Mouse (Mus musculus): ENCODE measurements around the gene Zbtb20.

The Zbtb20 gene

GRCm38 (mm10) chr16:42908381-42908780 lies 32.7 kb downstream of the Zbtb20 start:
- in situ Hi-C loops (cut with MboI, MseI): loop anchor here in 1 of 2 experiments (25.0 kb wide), 1 partner anchor 721 kb away; no protein-coding TSS in a partner anchor

- in situ Hi-C loops (cut with MboI, MseI): loop anchor here in 1 of 2 experiments (25.0 kb wide), 1 partner anchor 722 kb away; no protein-coding TSS in a partner anchor
These were observed 33.2 kb downstream of the Zbtb20 start for GRCm38 (mm10) chr16:42908896-42909295.

GRCm38 (mm10) chr16:42910016-42910415 lies 34.3 kb downstream of the Zbtb20 start:
- in situ Hi-C loops (cut with MboI, MseI): loop anchor here in 1 of 2 experiments (5.0 to 25.0 kb wide), 2 partner anchors 73 to 723 kb away; no protein-coding TSS in a partner anchor

- in situ Hi-C loops (cut with MboI, MseI): loop anchor here in 1 of 2 experiments (5.0 to 25.0 kb wide), 2 partner anchors 73 to 723 kb away; no protein-coding TSS in a partner anchor
These were observed 35.0 kb downstream of the Zbtb20 start for GRCm38 (mm10) chr16:42910716-42911115.

GRCm38 (mm10) chr16:42911326-42911725 lies 35.6 kb downstream of the Zbtb20 start:
- in situ Hi-C loops (cut with MboI, MseI): loop anchor here in 1 of 2 experiments (5.0 to 25.0 kb wide), 2 partner anchors 74 to 724 kb away; no protein-coding TSS in a partner anchor

GRCm38 (mm10) chr16:42911815-42912214 lies 36.1 kb downstream of the Zbtb20 start:
- in situ Hi-C loops (cut with MboI, MseI): loop anchor here in 1 of 2 experiments (5.0 to 25.0 kb wide), 2 partner anchors 75 to 725 kb away; no protein-coding TSS in a partner anchor

GRCm38 (mm10) chr16:42913291-42913690 lies 37.6 kb downstream of the Zbtb20 start:
- in situ Hi-C loops (cut with MboI, MseI): loop anchor here in 1 of 2 experiments (5.0 to 25.0 kb wide), 2 partner anchors 76 to 726 kb away; no protein-coding TSS in a partner anchor

GRCm38 (mm10) chr16:42914457-42915085 lies 38.9 kb downstream of the Zbtb20 start:
- in situ Hi-C loops (cut with MboI, MseI): loop anchor here (5.0 to 25.0 kb wide), 2 partner anchors 77 to 727 kb away; no protein-coding TSS in a partner anchor

- in situ Hi-C loops (cut with MboI, MseI): loop anchor here (5.0 to 25.0 kb wide), 2 partner anchors 83 to 733 kb away; no protein-coding TSS in a partner anchor
These were observed 44.5 kb downstream of the Zbtb20 start for GRCm38 (mm10) chr16:42919992-42920760.

- in situ Hi-C loops (cut with MboI, MseI): loop anchor here in 1 of 2 experiments (25.0 kb wide), 1 partner anchor 734 kb away; no protein-coding TSS in a partner anchor
These were observed 45.8 kb downstream of the Zbtb20 start for GRCm38 (mm10) chr16:42921436-42921835.

- in situ Hi-C loops (cut with MboI, MseI): no loop called here
These were observed 62.5 kb downstream of the Zbtb20 start for GRCm38 (mm10) chr16:42938211-42938610.

- in situ Hi-C loops (cut with MboI, MseI): loop anchor here in 1 of 2 experiments (5.0 kb wide), 1 partner anchor 55 kb away; no protein-coding TSS in a partner anchor
These were observed 71.3 kb downstream of the Zbtb20 start for GRCm38 (mm10) chr16:42947016-42947415.

- in situ Hi-C loops (cut with MboI, MseI): loop anchor here in 1 of 2 experiments (10.0 kb wide), 1 partner anchor 1929 kb away; no protein-coding TSS in a partner anchor
These were observed 79.7 kb downstream of the Zbtb20 start for GRCm38 (mm10) chr16:42955401-42955800.

- in situ Hi-C loops (cut with MboI, MseI): no loop called here
These were observed 97.2 kb downstream of the Zbtb20 start for GRCm38 (mm10) chr16:42972872-42973271.

- in situ Hi-C loops (cut with MboI, MseI): no loop called here
These were observed 123.2 kb downstream of the Zbtb20 start for GRCm38 (mm10) chr16:42998896-42999295.

GRCm38 (mm10) chr16:43026351-43026750 lies 150.7 kb downstream of the Zbtb20 start:
- in situ Hi-C loops (cut with MboI, MseI): no loop called here

- in situ Hi-C loops (cut with MboI, MseI): no loop called here
These were observed 153.6 kb downstream of the Zbtb20 start for GRCm38 (mm10) chr16:43029243-43029642.

GRCm38 (mm10) chr16:43035709-43036108 lies 160.0 kb downstream of the Zbtb20 start:
- in situ Hi-C loops (cut with MboI, MseI): no loop called here

GRCm38 (mm10) chr16:43036510-43036909 lies 160.8 kb downstream of the Zbtb20 start:
- in situ Hi-C loops (cut with MboI, MseI): no loop called here

- in situ Hi-C loops (cut with MboI, MseI): no loop called here
These were observed 161.6 kb downstream of the Zbtb20 start for GRCm38 (mm10) chr16:43037320-43037719.

GRCm38 (mm10) chr16:43045611-43046010 lies 169.9 kb downstream of the Zbtb20 start:
- in situ Hi-C loops (cut with MboI, MseI): no loop called here

GRCm38 (mm10) chr16:43046686-43047085 lies 171.0 kb downstream of the Zbtb20 start:
- in situ Hi-C loops (cut with MboI, MseI): no loop called here
